Mouse (Mus musculus): Measurements from ENCODE around the gene Utp3.
"Not testable (repeated sequence)": the region's sequence is repeated elsewhere in the genome, so short reads cannot be mapped to it uniquely, and the experiment has no call there.

Gene Utp3

DNA sequence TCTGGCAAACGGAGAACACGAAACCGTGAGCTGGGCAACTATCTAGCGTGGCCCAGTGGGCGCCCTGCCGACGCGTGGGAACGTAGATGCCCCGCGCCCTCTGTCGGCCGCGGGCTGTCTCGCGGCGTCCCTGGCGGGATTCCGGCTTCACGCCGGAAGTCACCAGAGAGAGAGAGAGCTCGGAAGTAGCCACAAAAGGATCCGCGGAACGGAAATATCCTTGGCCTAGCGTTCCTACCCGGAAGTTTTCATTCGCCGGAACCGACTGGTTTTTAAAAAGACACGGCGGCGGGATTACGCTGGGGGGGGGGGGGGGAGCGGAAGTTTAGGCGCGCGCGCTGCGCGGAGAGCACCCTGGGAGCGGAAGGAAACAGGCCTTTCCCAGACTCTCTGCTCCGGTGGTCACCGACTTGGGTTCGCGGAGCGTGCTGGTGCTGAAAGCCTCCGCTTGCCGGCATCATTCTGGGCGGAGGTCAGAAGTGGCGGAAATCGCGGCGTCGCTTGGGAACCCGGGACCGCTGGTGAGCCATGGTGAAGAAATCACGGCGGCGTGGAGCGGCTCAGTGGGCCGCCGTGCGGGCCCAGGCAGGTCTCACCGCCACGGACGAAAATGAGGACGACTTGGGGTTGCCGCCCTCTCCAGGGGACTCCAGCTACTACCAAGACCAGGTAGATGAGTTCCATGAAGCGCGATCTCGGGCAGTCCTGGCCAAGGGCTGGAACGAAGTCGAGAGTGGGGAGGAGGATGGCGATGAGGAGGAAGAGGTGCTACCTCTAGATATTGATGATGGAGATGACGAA, at the start of gene Utp3:
Gene Utp3 (plus strand): TSS at position 377 of the 801 bp plus-strand sequence.
- DNase-seq = peak; percentile 94

DNA sequence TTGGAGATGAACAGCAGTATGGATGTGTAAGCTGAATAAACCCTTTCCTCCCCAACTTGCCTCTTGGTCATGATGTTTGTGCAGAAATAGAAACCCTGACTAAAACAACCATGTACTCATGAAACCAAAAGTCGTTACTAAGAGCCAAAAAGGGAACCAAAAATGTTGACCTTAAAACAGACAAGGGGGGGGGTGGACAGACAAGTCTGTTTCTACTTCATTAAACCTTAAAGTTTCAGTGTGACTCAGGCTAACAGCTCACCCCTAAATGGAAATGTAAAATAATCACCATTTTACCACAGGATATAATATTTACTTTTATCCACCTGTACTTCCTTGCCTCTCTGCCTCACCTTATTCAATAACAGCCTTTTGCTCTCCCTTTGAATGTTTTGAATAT, 45.7 kb upstream of the Utp3 start:
- no peak for DNase-seq

DNA sequence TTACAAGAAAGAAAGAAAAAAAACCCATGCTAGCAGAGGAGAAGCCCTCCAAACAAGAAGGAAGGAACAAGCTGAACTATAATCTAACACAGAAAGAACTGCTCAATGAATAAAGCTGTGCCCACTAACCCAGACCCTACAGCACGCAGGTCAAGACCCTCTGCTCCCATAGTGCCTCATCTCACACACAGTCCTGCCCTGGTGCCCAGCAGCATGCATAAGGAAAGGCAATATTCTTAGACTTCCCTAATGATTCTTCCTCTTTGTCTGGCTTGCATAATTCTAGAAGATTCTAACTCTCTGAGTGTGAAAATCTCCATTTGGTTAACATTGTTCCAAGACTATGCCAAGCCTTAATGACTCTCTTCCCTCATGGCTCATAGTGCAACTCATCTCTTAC, 45.3 kb upstream of the Utp3 start:
- no peak for DNase-seq

DNA sequence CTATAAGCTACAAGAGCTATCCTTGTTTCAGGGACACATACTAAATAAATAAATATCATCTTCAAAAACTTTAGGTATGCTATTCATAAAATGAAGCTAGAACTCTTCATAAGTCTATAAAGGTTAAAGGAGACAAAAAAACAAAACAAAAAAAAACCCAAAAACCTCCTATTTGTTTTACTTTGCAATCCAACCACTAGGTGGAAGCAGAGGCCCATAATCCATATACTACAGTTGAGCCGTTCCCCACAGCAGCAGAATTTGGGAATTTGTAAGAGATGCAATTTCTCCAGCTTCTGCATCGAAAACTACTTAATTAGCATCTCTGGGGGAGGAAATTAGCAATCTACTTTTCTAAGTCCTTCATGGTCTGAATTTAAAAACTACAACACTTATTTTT, 35.0 kb upstream of the Utp3 start:
- peak; percentile 11 for DNase-seq

DNA sequence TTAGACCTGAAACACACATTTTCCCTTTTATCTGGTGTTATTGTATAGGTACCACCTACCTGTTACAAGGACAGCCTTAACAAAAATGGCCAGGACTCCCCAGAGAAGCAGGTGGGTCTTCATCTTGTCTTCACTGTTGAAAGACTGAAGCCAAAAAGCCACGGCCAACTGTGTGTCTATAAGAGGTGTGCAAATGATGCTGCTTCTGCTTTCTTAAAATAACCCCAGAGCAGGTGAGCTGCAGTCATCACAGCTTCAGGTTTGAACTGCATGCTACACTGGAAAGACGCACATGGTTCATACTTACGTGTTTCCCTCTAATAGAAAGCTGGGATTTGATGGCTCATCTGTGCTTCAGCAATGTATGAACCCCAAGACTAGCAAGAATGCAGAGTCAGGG, 26.6 kb upstream of the Utp3 start, which contains the start of gene Jchain:
Gene Jchain (minus strand): TSS at position 235 of the 400 bp plus-strand sequence.
- no peak for DNase-seq

DNA sequence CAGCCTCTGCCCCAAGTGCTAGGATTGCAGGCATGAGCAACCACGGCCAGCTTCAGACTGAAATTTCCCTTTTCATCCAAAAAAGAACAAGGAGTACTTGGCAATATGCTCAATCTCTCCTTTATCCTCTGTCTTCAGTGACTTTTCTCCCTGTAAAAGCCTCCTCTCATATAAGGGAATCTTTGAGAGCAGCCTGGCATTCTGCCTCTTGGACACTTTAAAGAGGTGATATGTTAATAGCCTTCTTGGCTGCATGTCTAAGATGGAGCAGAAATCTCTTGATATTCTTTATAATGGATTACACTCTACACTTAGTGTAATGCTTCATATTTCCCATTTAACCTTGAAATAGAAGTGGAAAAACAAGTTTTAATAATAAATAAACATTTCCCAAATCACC, 23.4 kb upstream of the Utp3 start:
- DNase-seq = no peak

DNA sequence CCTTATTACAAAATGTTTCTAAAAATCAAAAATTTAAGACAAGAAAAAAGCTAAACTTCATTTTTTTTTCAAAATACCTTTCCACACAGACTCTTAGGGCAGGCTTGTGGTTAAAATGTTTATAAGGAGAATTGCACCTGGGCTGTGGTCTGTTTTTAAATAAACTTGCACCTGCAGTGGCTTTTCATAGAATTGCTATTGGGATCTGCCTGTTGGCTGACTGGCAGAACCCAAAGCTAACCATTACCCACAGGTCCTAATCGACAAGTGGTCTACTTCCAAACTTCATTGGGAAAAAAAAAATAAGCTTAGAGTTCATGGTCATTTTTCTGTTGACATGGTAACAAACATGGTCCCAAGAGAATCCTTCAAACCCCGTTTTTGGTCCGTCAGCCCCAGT, 19.6 kb upstream of the Utp3 start:
- no peak for DNase-seq

DNA sequence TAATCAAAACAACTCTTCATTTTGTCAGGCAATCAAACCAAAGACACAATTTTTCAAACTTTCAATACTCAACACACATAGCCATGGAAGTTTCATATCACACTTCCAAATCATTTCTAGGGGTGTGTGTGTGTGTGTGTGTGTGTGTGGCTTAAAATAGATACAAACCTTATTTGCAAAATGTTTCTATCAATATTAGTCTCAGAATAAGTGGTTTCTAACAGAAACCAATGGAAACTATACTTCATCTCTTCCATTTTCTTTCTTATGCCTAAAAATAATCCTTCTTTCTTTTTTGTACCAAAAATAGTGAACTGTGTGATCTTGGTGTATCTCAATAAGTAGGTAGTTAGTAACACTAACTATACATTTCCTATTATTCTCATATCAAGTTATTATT, 13.4 kb upstream of the Utp3 start:
- no peak for DNase-seq

DNA sequence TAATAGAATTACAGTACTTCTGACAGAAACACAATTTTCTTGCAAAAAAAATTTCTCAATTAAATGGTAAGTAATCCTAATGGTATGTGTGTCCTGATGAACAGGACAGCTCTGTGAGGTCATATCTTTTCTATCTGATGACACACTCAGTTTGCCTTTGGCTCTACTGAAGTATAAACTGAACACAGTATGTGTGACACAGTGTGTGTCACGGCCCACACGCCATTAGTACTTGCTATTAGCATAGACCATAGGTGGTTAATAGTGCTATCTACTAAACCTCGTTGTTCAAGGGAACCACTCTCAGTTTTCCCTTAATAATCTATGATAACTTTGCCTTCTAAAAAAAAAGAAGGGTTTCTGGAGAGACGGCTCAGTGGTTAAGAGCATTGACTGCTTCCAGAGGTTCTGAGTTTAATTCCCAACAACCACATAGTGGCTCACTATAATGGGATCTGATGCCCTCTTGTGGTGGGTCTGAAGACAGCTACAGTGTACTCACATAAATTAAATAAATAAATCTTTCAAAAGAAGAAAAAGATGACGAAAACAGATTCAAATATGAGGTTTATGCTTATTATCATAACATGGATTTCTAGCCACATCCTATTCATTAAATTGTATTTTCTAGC, 11.5 kb upstream of the Utp3 start:
- DNase-seq = no peak

DNA sequence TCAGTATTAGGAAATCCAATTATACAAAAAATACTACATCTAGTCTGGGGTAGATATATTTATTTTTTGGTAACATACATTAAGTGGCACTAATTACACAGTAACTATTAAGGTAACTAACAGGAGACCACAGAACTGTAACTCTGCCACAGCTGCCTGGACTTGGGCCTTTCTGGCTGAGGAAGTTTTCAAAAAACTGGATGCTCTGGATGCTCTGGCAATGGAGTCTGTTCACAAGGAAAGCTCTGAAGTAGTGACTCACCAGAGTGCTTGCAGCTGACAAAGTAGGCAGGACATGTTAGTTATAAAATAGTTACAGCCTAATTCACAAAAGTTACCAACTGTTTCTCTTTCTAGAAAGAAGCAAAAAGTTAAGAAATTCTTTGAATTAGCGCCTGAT, 9.9 kb upstream of the Utp3 start:
- DNase-seq = not testable (repeated sequence)

DNA sequence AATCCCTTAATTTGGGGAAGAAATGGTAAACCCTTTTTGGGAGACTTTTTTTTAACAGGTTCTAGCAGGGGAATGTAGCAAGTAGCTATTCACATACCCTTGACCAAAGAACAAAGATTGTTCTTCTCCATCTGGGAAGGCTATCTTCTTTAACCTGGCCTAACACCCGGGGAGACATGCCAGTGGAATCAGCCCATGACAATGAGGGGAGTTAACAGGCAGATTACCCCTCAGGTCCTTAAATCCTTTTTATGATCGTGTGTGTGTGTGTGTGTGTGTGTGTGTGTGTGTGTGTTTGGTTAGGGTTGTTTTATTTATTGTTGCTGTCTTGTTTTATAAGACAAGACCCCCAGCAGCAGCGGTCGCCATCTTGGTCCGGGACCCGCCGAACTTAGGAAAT, 8.7 kb upstream of the Utp3 start:
- DNase-seq = no peak

DNA sequence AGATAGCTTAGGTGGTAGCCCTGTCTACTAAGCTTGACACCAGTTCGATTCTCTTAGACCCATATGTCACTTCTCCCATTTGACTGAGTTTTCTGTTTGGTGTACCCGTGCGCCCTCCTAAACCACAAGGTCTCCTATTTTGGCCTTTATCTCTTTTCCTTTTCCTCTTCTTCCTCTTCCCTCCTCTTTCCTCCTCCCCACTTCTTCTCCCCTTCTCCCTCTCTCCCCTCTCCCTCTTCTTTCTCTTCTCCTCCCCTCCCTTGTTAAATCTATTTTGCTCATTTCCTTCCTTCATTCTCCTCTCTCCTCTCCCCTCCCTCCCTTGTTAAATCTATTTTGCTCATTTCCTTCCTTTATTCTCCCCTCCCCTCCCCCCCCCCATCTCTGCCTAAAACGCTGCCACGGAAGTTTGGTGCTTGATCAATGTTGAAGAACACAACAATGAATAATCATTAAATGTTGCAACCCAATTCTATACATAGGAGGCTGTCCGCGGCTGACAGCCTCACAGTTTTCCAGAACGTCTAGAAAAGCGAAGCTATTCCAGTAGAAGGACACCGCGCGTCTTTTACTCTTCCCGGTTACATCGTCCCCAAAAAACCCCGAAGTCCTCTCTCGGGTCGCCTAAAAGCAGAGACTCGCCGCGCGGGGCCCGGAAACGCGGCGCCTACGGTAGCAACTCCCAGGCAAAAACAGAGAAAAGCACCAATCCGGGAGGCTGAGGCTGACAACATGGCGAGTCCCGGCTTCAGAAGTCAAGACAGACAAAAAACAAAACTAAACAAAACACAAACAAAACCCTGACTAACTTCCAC, 784 bp upstream of the Utp3 start:
- no peak for DNase-seq

DNA sequence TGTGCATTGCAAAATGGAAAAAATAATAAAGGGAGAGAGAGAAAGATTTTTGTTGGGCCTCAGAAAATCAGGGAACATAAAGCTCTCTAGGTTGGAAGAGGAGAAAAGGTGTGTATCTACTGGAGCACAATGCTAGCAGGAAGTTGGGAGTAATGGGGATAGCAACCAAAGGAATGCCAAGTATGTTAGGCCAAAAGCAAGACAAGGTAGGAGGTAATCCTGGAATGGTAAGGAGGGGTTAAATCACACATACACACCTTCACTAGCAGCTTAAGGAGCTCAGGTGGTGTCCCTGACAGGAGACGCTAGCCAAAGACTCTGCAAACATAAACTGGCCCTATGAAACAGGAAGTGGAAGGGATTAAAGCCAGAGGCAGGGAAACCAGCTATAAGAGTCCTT, 4.7 kb downstream of the Utp3 start:
- DNase-seq = no peak

DNA sequence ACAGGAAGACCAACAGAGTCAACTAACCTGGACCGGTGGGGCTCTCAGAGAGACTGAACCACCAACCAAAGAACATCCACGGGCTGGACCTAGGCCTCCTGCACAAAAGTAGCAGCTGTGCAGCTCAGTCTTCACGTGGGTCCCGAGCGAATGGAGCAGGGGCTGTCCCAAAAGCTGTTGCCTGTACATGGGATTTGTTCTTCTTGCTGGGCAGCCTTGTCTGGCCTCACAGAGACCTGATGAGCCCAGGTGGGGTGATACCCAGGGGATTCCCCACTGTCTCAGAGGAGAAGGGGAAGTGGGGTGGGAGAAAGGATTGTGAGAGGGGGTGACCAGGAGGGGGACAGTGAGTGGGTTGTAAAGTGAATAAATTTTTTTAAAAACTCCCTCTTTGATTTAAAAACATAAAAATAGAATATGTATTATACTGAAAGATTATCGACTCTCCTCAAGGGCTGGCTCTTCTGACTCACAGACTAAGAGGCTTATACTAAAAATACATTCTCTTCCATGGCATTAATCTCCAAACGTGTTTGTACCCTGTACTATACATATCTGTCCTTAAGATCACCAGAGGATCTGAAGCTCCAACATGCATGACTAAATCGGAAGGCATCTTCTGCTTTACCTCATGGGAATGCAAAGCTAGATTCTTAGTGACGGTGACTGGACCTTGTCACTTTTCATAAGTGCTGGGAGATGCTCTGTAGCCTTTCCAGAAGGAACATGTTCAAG, 7.0 kb downstream of the Utp3 start:
- no peak for DNase-seq

DNA sequence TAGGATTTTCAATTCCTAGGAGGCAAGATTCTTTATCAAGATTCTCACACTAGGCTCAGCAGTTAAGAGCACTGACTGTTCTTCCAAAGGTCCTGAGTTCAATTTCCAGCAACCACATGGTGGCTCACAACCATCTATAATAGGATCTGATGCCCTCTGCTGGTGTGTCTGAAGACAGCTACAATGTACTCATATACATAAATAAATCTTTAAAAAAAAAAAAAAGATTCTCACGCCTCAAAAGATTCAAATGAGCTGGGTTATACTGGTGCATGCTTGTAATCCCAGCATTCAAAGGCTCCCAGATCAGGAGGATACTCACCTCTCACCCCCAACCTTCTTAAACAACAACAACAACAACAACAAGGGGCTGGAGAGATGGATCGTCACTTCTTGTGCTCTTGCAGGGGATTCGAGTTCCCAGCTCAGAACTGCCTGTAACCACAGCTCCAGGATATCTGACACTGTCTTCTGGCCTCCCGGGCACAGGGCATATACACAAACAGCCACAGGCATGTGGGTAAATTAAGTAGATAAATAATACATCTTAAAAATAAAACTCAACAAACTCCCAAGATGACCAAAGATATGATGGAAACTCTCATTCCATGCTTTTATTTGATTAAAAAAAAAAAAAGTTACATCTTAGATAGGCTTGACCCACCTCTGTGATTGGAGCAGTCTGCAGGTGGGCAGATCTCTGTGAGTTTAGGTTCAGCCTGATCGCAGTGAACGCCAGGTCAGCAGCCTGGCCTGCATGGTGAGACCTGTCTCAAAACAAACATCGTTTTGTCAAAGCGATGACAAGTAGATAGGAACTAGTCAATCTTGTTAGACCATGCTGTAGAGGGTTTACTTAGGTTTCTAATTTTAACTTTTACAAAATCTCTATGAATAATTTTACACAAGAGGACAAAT, 8.9 kb downstream of the Utp3 start:
- DNase-seq = no peak

DNA sequence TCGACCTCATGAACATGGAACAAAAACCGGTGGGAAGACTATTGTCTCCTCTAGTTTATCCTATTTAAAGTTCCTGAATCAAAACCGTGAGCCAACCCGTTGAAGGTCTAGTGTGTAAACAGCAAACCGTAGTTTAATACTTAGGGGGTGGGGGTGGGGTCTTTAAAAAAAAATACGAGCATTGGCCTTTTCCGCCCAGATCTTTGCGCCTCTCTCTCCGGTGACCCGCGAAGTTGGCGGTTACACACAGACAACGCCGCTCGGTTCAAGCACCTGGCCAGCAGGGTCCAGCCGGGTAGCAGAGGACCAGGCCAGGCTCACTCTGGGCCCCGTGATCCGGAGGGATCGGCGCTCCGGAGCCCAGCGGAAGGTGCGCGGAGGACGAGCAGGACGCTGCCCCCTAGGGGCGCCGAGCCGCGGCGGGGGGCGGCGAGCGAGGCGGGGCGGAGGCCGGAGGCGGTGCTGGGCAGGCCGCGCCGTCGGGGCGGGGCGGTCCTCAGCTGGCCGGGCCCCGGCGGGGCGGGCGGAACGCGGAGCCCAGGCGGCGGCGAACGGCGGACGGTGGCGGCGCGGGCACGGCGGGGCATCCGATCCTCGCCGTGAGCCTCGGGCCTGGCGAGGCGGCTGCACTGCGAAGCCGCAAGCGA, 10.4 kb downstream of the Utp3 start, which contains the start of gene Rufy3:
Gene Rufy3 (plus strand): TSS at position 540 of the 647 bp plus-strand sequence.
- DNase-seq = peak; percentile 74

DNA sequence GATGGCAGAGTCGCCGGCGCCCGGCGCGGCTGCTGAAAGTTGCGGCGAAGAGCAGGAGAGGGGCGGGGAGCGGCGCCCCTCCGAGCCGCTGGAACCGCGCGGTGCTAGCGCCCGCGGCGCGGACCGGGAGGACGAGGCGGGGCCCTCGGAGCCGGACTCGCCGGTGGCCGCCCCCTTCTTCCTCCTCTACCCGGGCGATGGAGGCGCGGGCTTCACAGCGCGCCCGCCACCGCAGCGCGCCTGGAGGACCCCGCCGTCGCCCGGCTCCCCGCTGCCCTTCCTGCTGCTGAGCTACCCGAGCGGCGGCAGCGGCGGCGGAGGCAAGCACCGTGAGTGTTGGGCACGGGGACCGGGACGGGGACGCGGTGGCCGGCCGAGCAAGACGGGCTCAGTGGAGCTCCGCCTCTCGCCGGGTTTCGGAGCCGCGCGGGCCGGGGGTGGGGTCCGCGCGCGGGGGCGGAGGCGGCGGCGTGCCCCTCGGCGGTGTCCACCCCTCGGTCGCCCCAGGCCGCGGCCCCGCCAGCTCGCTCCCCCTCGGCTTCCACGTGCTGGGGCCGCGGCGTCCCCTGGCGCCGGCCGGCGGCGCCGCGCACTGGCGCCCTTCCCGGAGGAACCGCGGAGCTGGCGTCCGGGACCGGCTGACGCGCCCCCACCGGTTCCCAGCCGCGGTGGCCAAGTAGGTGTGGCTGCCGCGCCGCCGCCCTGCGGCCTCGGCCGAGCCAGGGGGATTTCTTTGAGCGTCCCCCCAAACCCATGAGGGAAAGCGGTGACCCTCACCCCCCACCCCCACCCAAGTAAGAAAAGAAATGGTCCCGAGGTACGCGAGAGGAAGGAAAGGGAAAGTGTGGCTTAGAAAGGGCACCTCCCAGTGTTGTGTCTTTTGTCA, 11.1 kb downstream of the Utp3 start:
- DNase-seq = peak; percentile 63

DNA sequence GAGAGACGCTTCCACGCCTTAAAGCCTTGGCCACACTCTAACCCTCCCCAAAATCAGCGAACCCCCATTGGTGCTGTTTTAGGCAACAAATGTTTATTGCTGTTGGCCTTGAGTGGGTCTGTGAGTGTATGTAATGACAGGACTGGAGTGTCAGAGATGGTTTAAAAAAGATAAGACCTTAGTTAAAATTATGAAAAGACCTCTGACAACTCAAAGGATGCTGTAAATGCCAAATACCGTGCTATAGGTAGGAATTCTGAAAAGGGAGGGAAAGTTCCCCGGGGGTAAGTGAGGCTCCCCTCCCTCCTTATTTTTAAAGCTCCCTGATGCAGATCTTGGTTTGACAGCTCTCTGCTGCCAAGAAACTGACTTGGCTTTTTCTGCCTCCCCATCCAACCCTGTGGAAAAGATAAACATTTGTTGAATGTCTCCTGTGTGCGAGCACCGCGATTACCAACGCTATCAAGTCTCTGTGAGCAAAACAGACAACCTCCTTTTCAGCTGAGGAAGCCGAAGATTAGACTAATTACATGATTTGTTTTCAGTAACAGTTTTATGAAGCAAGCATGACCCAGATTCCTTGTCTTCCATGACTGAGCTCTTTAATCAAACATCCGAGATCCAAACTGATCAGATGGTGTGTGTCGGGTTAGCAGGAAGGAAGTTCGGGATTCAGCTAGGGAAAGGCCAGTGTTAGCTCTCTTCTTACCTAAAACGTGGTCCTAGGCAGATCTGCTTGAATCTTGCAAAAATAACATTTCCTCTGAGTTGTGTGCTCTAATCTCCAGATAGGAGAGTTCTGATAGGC, 12.0 kb downstream of the Utp3 start:
- DNase-seq = no peak

DNA sequence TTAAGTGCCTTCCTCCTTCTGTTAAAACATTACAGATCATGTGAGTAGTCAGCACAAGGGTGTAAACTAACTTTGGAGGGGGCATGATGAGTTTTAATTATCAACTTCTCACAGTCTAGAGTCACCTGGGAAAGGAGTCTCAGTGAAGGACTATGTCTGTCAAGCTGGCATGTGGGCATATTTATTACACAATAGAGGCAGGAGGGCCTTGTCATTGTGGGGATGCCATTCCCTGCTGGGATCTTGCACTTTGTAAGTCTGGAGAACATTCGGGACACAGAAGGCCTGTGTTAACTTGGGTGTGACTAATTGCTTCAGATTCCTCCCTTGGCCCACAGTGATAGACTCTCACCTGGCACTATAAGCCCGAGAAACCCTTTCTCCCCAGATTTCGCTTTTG, 15.3 kb downstream of the Utp3 start:
- no peak for DNase-seq

Data from right cerebral cortex, postnatal 4 days (tissue).